Mouse (Mus musculus) heart, embryonic 11.5 days (tissue): ENCODE data around the gene Cpm. TPM values are rescaled to one million over a fixed set of nuclear protein-coding genes. Genes with fewer than 3 reads are reported as not detected.

ENCODE experiments used
- ATAC-seq: fragments of 200-750 bp; cut with Nextera tagmentation; replicated peaks from 2 replicates; pipeline ENCODE4 v1.8.0; 2017; ENCODE audit warnings: moderate library complexity; ENCODE audit not compliant: insufficient number of reproducible peaks, low FRiP score, low TSS enrichment
- H3K27ac ChIP-seq: fragments of 300-500 bp; sonication (generic); 2 replicates; pipeline ENCODE4 v1.5.1; 2014; ENCODE audit warnings: mild to moderate bottlenecking, low read depth, low read length
- H3K27me3 ChIP-seq: fragments of 300-500 bp; sonication (generic); 2 replicates; pipeline ENCODE4 v1.6.1; 2014; ENCODE audit warnings: mild to moderate bottlenecking, low read length, mixed read lengths; ENCODE audit not compliant: control insufficient read depth, insufficient read depth
- H3K36me3 ChIP-seq: fragments of 300-500 bp; sonication (generic); 2 replicates; pipeline ENCODE4 v1.6.1; 2014; ENCODE audit warnings: mild to moderate bottlenecking, low read length, moderate library complexity, mixed read lengths; ENCODE audit not compliant: control insufficient read depth, insufficient read depth
- H3K4me1 ChIP-seq: fragments of 300-500 bp; sonication (generic); 2 replicates; pipeline ENCODE4 v1.6.1; 2014; ENCODE audit warnings: low read length; ENCODE audit not compliant: control insufficient read depth, insufficient read depth
- H3K4me2 ChIP-seq: fragments of 300-500 bp; sonication (generic); 2 replicates; pipeline ENCODE4 v1.6.1; 2014; ENCODE audit warnings: mild to moderate bottlenecking, moderate library complexity
- H3K4me3 ChIP-seq: fragments of 300-500 bp; sonication (generic); 2 replicates; pipeline ENCODE4 v1.5.1; 2014; ENCODE audit warnings: low read depth, low read length
- H3K9ac ChIP-seq: fragments of 300-500 bp; sonication (generic); 2 replicates; pipeline ENCODE4 v1.6.1; 2014; ENCODE audit warnings: mild to moderate bottlenecking, low read depth, low read length, moderate library complexity
- H3K9me3 ChIP-seq: fragments of 300-500 bp; sonication (generic); replicated peaks from 2 replicates; pipeline ENCODE4 v1.6.1; 2016; ENCODE audit warnings: low read length; ENCODE audit not compliant: control insufficient read depth
- WGBS: fragments of 180-500 bp; shearing (Covaris S2); extraction: QIAGEN DNeasy Blood & Tissue Kit; methylation state at CpG from one replicate; pipeline ENCODE4 v1.1.7; 2014; ENCODE audit not compliant: insufficient replicate concordance; 5-methylcytosine and 5-hydroxymethylcytosine counted together
- polyA plus RNA-seq: library from polyadenylated mRNA; unstranded; fragments of >200 nt; fragmentation: Nextera tagmentation; extraction: Ambion mirVana; gene quantifications from 2 replicates; pipeline ENCODE4 v1.2.1, GENCODE M21; 2014

The Cpm gene
- polyA plus RNA-seq, 1 experiment from 2014 or later, result 4.1 TPM

DNA sequence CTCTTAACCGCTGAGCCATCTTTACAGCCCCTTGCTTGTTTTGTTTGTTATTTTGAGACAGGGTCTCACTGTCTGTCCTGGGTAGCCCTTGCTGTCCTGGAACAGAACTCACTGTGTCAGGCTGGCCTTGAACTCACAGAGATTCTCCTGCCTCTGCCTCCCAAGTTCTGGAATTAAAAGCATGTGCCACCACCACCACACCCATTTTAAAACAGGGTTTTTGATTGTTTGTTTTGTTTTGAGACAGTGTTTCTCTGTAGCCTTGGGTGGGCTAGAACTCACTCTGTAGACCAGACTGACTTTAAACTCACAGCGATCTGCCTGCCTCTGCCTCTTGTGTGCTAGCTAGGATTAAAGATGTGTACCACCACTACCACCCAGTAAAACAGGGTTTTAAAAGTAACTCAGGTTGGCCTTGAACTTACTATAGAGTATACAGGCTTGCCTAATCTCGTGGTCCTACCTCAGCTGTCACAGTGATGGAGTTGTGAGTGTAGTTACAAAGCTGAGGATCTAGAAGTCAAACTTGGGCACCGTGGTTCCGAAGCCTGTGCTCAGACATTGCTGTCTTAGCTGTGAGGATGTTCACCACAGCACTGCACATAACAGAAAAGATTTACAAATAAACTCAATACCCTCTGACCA lies 4.4 kb downstream of the Cpm start:
- H3K9me3 ChIP-seq, result no peaks in the 10 kb centered on the region

DNA sequence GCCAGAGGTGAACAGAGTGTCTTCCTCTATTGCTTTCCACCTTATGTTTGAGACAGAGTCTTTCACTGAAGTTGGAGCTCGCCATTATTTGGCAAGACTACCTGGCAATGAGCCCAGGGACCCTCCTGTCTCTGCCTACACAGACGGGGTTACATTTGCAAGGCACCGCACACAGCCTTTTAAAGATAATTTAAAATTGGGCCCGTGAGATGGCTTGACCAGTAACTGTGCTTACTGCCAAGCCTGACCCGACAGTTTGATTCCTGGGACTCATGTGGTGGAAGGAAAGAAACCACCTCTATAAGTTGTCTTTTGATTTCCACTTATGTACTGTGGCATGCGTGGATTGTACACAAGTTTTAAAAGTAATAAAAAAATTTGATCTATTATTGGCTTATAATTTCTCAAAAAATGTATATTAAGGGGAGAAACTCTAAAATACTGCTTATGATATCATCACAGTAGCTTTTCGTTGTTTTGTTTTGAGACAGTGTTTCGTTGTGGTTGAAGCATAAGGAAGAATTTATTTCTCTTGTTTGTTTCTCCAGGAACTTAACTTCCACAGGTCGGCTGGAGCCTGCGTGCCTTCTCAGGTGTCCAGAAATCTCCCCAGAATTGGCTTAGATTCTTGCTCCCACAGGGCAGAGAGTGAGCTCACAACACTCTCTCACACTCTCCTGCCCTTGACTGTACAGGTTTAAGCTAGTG lies 5.2 kb downstream of the Cpm start:
- ATAC-seq, result no peak
- Histone ChIP-seq H3K36me3 (no peaks in the 10 kb centered on the region), H3K9ac (no peak overlapping the region), H3K27me3 (peaks cover 20% of the 10 kb centered on the region), H3K4me2 (no peak overlapping the region), H3K27ac (no peak overlapping the region), H3K4me1 (no peaks in the 10 kb centered on the region), H3K4me3 (no peak overlapping the region), H3K9me3 (no peaks in the 10 kb centered on the region)
- 82% methylated on average over 10 of the region's 10 CpGs for whole genome bisulfite sequencing

More for the DNA sequence above, 4.4 kb downstream of the Cpm start:
- Histone ChIP-seq H3K27ac (no peak overlapping the region), H3K27me3 (peaks cover 24% of the 10 kb centered on the region), H3K4me2 (no peak overlapping the region), H3K36me3 (no peaks in the 10 kb centered on the region), H3K4me1 (peaks cover 4% of the 10 kb centered on the region; the same call in 1 of the 2 replicates), H3K9ac (no peak overlapping the region), H3K4me3 (no peak overlapping the region)
- 85% methylated on average over 5 of the region's 5 CpGs for WGBS
- no peak for ATAC-seq

DNA sequence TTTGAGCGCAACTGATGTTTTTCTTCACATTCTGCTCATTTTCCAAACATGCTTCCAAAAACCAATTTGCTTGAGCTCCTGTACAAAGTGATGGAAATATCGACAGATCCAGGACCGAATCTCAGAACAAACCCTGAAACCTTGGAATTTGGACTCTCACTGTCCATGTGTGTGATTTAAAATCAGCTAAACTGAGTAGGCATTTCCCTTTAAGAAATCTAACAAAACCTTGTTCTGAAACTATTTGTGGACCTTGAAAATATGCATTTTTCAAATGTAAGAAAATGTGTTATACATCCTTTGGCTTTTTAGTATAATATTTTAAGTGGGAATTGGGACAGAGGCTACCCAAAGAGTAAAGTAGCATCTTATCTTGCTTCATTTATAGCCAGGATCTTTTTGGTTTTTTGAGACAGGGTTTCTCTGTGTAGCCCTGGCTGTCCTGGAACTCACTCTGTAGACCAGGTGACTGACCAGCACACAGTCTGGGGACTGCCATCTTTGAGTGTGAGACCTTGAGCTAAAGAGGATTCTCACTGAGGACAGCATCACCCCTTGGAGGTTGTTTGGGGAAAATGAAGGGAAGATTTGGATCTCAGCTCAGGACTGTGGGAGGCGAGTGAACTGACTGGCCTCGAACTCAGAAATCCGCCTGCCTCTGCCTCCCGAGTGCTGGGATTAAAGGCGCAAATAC lies 5.9 kb downstream of the Cpm start:
- H3K27ac ChIP-seq, result no peak overlapping the region
- WGBS, result 92% methylated on average over 8 of the region's 8 CpGs
- H3K9ac ChIP-seq, result no peak overlapping the region
- H3K27me3 ChIP-seq, result peaks cover 13% of the 10 kb centered on the region
- H3K4me2 ChIP-seq, result no peak overlapping the region
- H3K36me3 ChIP-seq, result no peaks in the 10 kb centered on the region
- no peaks in the 10 kb centered on the region for H3K4me1 ChIP-seq
- H3K4me3 ChIP-seq, result no peak overlapping the region
- ATAC-seq, result no peak
- H3K9me3 ChIP-seq, result no peaks in the 10 kb centered on the region

DNA sequence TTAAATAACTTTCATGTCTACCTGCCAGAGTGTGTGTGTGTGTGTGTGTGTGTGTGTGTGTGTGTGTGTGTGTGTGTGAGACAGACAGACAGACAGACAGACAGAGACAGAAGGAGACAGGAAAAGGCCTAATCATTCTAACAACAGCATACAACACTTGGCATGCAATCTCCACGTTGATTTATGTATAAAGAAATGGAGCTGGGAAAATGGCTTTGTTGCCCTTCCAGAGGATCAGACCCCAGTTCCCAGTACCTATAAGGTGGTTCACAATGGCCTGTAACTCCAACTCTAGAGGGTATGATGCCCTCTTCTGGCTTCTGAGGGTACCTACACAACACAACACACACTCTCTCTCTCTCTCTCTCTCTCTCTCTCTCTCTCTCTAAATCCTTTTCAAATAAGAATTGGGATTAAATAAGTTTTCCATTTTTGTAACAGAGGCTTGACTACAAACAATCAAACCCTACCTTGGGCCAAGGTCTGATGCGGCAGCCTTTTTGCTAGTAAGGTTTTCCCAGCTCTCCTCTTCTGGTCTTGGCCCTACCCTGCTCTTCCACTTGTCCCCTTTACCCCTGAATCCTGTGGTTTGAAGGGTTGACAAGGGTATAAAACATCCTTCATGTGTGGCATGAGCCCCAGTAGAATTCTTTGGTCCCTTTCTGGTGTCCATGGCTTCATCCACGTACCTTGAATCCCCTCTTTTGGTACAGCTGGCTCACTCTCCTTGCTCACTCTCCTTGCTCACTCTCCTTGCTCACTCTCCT lies 6.7 kb downstream of the Cpm start:
- no peak overlapping the region for H3K4me2 ChIP-seq
- H3K9me3 ChIP-seq, result no peaks in the 10 kb centered on the region
- peaks cover 6% of the 10 kb centered on the region; the same call in 1 of the 2 replicates for H3K27me3 ChIP-seq
- no peak for ATAC-seq
- WGBS, result 77% methylated on average over 3 of the region's 3 CpGs
- no peak overlapping the region for H3K4me3 ChIP-seq
- H3K4me1 ChIP-seq, result no peaks in the 10 kb centered on the region
- H3K27ac ChIP-seq, result no peak overlapping the region
- H3K9ac ChIP-seq, result no peak overlapping the region
- H3K36me3 ChIP-seq, result no peaks in the 10 kb centered on the region

DNA sequence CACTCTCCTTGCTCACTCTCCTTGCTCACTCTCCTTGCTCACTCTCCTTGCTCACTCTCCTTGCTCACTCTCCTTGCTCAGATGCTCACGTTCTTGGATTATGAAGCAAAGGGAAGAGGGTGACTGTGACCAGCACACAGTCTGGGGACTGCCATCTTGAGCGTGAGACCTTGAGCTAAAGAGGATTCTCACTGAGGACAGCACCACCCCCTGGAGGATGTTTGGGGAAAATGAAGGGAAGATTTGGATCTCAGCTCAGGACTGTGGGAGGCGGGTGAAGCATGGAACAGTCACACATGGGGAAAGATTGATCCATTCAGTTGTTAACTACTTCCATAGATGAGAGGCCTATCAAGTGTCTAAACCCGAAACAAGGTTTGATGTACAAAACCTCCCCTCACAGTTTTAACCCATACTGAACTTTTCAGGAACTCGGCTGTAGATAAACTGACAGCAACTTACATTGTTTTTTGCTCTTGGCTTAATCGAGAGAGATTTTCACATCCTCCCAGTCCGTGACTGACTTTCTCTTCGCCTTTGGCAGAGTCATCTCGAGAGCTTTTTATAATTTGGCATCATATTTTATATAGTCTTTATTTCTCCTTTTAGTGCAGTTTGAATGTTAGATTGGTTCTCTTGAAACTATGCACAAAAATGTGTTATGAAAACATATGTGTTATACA lies 7.9 kb downstream of the Cpm start:
- Histone ChIP-seq H3K4me2 (no peak overlapping the region), H3K9me3 (no peaks in the 10 kb centered on the region), H3K4me3 (no peak overlapping the region), H3K9ac (no peak overlapping the region), H3K27ac (no peak overlapping the region), H3K4me1 (no peaks in the 10 kb centered on the region), H3K36me3 (no peaks in the 10 kb centered on the region), H3K27me3 (no peaks in the 10 kb centered on the region)
- ATAC-seq, result no peak
- 65% methylated on average over 9 of the region's 9 CpGs for whole genome bisulfite sequencing

DNA sequence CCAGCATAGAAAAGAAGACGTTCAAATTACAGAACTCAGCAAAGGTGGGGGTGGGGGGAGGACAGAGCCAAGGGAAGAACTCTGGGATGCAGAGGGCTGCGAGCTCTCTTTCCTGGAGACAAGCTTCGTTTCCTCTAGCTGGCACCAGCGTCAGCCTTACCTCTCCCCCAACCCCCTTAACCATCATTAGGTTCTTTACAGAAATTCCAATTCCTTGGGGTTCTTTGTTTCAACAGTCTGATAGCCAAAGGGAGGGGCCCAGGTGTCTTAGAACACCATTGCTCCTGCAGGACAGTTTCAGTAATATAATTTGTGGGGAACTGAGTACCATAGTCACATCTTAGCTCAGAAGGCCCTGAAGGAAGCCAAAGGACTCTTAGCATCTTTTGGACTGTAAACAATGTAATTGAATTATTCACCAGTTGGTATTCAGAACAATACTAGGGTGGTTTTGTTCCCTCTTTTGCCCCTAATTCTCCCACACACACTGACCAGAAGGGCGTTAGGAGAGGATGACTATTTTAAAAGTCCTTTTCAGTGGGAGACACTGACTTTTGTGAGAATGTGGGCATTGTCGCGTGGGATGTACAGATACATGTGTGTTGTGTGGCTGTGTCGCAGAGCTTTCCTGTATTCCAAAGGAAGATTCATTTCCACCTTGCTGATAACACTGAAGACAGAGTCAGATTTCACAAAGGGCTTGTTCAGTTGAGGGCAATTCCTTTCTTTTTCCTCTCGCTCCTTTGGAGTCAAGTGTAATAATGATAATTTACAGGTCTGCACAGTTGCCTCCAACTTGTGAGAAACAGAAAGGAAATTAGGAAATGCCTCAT lies 8.7 kb downstream of the Cpm start:
- Histone ChIP-seq H3K4me3 (no peak overlapping the region), H3K36me3 (no peaks in the 10 kb centered on the region), H3K4me1 (no peaks in the 10 kb centered on the region), H3K9me3 (no peaks in the 10 kb centered on the region), H3K27me3 (no peaks in the 10 kb centered on the region), H3K27ac (no peak overlapping the region), H3K4me2 (no peak overlapping the region), H3K9ac (no peak overlapping the region)
- WGBS, result 64% methylated on average over 9 of the region's 9 CpGs
- no peak for ATAC-seq

DNA sequence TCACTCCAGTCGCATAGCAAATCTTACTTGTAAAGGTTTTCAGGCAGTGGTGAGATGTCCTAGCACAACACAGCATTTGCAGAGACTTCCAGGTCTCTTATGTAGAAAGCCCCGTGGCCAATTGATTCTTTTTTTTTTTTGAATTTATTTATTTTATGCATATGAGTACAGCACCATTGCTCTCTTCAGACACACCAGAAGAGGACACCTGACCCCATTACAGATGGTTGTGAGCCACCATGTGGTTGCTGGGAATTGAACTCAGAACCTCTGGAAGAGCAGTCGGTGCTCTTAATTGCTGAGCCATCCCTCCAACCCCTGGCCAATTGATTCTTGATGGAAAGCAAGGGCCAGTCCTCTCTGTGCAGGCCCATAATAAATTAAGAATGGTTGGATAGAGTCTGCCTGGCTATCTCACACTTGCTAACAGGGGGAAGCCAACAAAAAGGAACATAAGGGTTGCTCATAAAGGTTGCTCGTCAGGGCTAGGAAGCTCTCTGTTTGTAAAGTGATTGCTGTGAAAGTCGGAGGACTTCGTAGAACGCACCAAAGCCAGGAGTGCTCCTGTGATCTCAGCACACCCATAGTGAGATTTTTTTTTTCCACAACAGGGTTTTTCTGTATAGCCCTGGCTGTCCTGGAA lies 9.4 kb downstream of the Cpm start:
- Histone ChIP-seq H3K36me3 (no peaks in the 10 kb centered on the region), H3K27me3 (no peaks in the 10 kb centered on the region), H3K9me3 (no peaks in the 10 kb centered on the region), H3K4me2 (no peak overlapping the region), H3K4me3 (no peak overlapping the region), H3K9ac (no peak overlapping the region), H3K27ac (no peak overlapping the region), H3K4me1 (no peaks in the 10 kb centered on the region)
- ATAC-seq, result no peak
- 83% methylated on average over 7 of the region's 7 CpGs for WGBS
